Mouse (Mus musculus): Measurements from ENCODE around the gene Il27ra. TPM values are rescaled to one million over a fixed set of nuclear protein-coding genes. Genes with fewer than 3 reads are reported as not detected.

Gene Il27ra
- polyA plus RNA-seq, 1 experiment from 2014 or later = 0.43 TPM

GRCm38 (mm10) chr8:84057827-84058226, 15.4 kb upstream of the Il27ra start:
- Histone ChIP-seq H3K27me3 (ENCODE audit: control insufficient read depth, insufficient read depth, low read length) (no peaks in the 10 kb centered on the region), H3K4me3 (ENCODE audit: low read depth, low read length) (no peak overlapping the region), H3K9me3 (ENCODE audit: control insufficient read depth, low read length) (no peaks in the 10 kb centered on the region), H3K9ac (replicated peaks; ENCODE audit: low read depth, low read length) (no peak overlapping the region), H3K4me2 (ENCODE audit: low read depth, low read length) (no peak overlapping the region), H3K27ac (ENCODE audit: low read depth, low read length) (no peak overlapping the region), H3K4me1 (ENCODE audit: control insufficient read depth, insufficient read depth, low read length) (no peaks in the 10 kb centered on the region), H3K36me3 (ENCODE audit: control insufficient read depth, insufficient read depth, low read length) (no peaks in the 10 kb centered on the region)
- ATAC-seq (ENCODE audit: low read depth) = no peak
- 85% methylated on average over 1 of the region's 1 CpGs for WGBS

DNA sequence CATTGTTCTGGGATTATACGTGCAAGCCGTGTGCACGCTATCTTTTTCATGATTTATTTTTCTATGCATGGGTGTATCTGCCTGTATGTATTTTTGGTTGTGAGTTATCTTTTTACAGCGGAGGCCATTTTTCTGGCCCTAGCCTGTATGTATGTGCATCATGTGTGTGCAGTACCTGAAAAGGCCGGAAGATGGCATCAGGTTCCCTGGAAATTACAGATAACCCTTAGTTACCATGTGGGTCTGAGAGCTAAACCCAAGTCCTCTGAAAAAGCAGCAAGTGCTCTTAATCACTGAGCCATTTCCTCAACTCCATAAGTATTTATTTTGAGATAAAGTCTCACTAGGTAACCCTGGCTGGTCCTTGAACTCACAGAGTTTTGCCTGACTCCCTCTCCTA, 10.8 kb upstream of the Il27ra start:
- no peaks in the 10 kb centered on the region for H3K4me1 ChIP-seq (ENCODE audit: control insufficient read depth, insufficient read depth, low read length)
- H3K36me3 ChIP-seq (ENCODE audit: control insufficient read depth, insufficient read depth, low read length) = no peaks in the 10 kb centered on the region
- no peak overlapping the region for H3K9ac ChIP-seq (replicated peaks; ENCODE audit: low read depth, low read length)
- H3K4me3 ChIP-seq (ENCODE audit: low read depth, low read length) = no peak overlapping the region
- WGBS = 93% methylated on average over 5 of the region's 5 CpGs
- no peak for ATAC-seq (ENCODE audit: low read depth)
- H3K4me2 ChIP-seq (ENCODE audit: low read depth, low read length) = no peak overlapping the region
- H3K9me3 ChIP-seq (ENCODE audit: control insufficient read depth, low read length) = no peaks in the 10 kb centered on the region
- no peaks in the 10 kb centered on the region for H3K27me3 ChIP-seq (ENCODE audit: control insufficient read depth, insufficient read depth, low read length)
- no peak overlapping the region for H3K27ac ChIP-seq (ENCODE audit: low read depth, low read length)

- ATAC-seq (ENCODE audit: low read depth) = no peak
- Histone ChIP-seq H3K27ac (ENCODE audit: low read depth, low read length) (no peak overlapping the region), H3K9ac (replicated peaks; ENCODE audit: low read depth, low read length) (no peak overlapping the region), H3K27me3 (ENCODE audit: control insufficient read depth, insufficient read depth, low read length) (no peaks in the 10 kb centered on the region), H3K4me1 (ENCODE audit: control insufficient read depth, insufficient read depth, low read length) (no peaks in the 10 kb centered on the region), H3K4me2 (ENCODE audit: low read depth, low read length) (no peak overlapping the region), H3K36me3 (ENCODE audit: control insufficient read depth, insufficient read depth, low read length) (no peaks in the 10 kb centered on the region), H3K4me3 (ENCODE audit: low read depth, low read length) (no peak overlapping the region), H3K9me3 (ENCODE audit: control insufficient read depth, low read length) (no peaks in the 10 kb centered on the region)
- WGBS = 82% methylated on average over 3 of the region's 3 CpGs
Measured at GRCm38 (mm10) chr8:84052746-84053145, 10.4 kb upstream of the Il27ra start.

GRCm38 (mm10) chr8:84048171-84048570, 5.8 kb upstream of the Il27ra start:
- WGBS = 69% methylated on average over 5 of the region's 5 CpGs
- Histone ChIP-seq H3K4me2 (ENCODE audit: low read depth, low read length) (no peak overlapping the region), H3K27ac (ENCODE audit: low read depth, low read length) (no peak overlapping the region), H3K36me3 (ENCODE audit: control insufficient read depth, insufficient read depth, low read length) (no peaks in the 10 kb centered on the region), H3K4me3 (ENCODE audit: low read depth, low read length) (no peak overlapping the region), H3K9me3 (ENCODE audit: control insufficient read depth, low read length) (no peaks in the 10 kb centered on the region), H3K4me1 (ENCODE audit: control insufficient read depth, insufficient read depth, low read length) (no peaks in the 10 kb centered on the region), H3K27me3 (ENCODE audit: control insufficient read depth, insufficient read depth, low read length) (peaks cover 16% of the 10 kb centered on the region), H3K9ac (replicated peaks; ENCODE audit: low read depth, low read length) (no peak overlapping the region)
- ATAC-seq (ENCODE audit: low read depth) = no peak

DNA sequence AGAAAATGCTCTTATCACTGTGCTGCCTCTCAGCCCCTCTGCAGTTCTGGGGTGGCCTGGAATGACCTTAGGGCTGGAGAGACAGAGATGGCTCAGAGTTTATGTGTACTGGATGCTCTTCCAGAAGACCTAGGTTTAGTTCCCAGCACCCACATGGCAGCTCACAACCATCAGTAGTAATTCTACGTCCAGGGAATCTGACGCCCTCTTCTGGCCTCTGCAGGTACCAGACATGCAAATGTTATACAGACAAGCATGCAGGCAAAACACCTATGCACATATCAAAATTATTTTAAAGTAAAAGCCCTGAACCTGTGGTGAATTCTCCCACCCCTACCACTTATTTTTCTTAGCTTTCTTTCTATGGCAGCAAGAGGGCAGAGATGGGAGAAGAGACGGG, 4.1 kb upstream of the Il27ra start:
- no peak overlapping the region for H3K4me2 ChIP-seq (ENCODE audit: low read depth, low read length)
- no peak overlapping the region for H3K27ac ChIP-seq (ENCODE audit: low read depth, low read length)
- WGBS = 86% methylated on average over 3 of the region's 3 CpGs
- no peaks in the 10 kb centered on the region for H3K36me3 ChIP-seq (ENCODE audit: control insufficient read depth, insufficient read depth, low read length)
- ATAC-seq (ENCODE audit: low read depth) = no peak
- H3K9me3 ChIP-seq (ENCODE audit: control insufficient read depth, low read length) = no peaks in the 10 kb centered on the region
- no peaks in the 10 kb centered on the region for H3K4me1 ChIP-seq (ENCODE audit: control insufficient read depth, insufficient read depth, low read length)
- peaks cover 26% of the 10 kb centered on the region for H3K27me3 ChIP-seq (ENCODE audit: control insufficient read depth, insufficient read depth, low read length)
- no peak overlapping the region for H3K4me3 ChIP-seq (ENCODE audit: low read depth, low read length)
- no peak overlapping the region for H3K9ac ChIP-seq (replicated peaks; ENCODE audit: low read depth, low read length)

DNA sequence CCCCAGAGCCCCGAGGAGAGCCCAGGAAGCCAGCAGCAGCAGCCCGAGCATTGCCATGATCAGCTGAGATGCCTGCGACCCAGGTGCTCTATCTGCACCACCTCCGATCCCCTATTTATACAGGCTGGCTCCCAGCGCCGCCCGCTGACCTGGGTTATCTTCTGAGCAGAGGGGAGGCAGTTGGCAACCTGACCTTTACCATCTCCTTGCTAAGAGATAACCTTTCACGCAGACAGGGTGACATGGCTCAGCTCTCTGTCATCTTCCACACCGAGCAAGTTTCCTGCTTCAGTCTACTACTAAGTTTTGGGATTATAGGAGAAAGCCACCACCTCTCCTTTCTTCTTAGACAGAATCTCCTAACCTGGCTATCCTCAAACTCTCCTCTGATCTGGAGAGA, 2.5 kb upstream of the Il27ra start, which contains the start of gene Rln3:
Rln3 (minus strand) TSS at position 101 of the 400 bp plus-strand sequence.
- Histone ChIP-seq H3K36me3 (ENCODE audit: control insufficient read depth, insufficient read depth, low read length) (no peaks in the 10 kb centered on the region), H3K27ac (ENCODE audit: low read depth, low read length) (no peak within 1 kb of the TSS), H3K4me1 (ENCODE audit: control insufficient read depth, insufficient read depth, low read length) (no peaks in the 10 kb centered on the region), H3K9me3 (ENCODE audit: control insufficient read depth, low read length) (no peaks in the 10 kb centered on the region), H3K4me2 (ENCODE audit: low read depth, low read length) (no peak within 1 kb of the TSS), H3K4me3 (ENCODE audit: low read depth, low read length) (no peak within 1 kb of the TSS), H3K9ac (replicated peaks; ENCODE audit: low read depth, low read length) (no peak within 1 kb of the TSS), H3K27me3 (ENCODE audit: control insufficient read depth, insufficient read depth, low read length) (peaks cover 28% of the 10 kb centered on the region)
- ATAC-seq (ENCODE audit: low read depth) = no peak
- 6% methylated on average over 9 of the region's 9 CpGs for WGBS

GRCm38 (mm10) chr8:84044103-84044502, 1.7 kb upstream of the Il27ra start:
- Histone ChIP-seq H3K27me3 (ENCODE audit: control insufficient read depth, insufficient read depth, low read length) (peaks cover 28% of the 10 kb centered on the region), H3K4me3 (ENCODE audit: low read depth, low read length) (no peak overlapping the region), H3K27ac (ENCODE audit: low read depth, low read length) (no peak overlapping the region), H3K9ac (replicated peaks; ENCODE audit: low read depth, low read length) (no peak overlapping the region), H3K36me3 (ENCODE audit: control insufficient read depth, insufficient read depth, low read length) (no peaks in the 10 kb centered on the region), H3K9me3 (ENCODE audit: control insufficient read depth, low read length) (no peaks in the 10 kb centered on the region), H3K4me1 (ENCODE audit: control insufficient read depth, insufficient read depth, low read length) (no peaks in the 10 kb centered on the region), H3K4me2 (ENCODE audit: low read depth, low read length) (no peak overlapping the region)
- ATAC-seq (ENCODE audit: low read depth) = no peak
- 8% methylated on average over 7 of the region's 7 CpGs for whole genome bisulfite sequencing

DNA sequence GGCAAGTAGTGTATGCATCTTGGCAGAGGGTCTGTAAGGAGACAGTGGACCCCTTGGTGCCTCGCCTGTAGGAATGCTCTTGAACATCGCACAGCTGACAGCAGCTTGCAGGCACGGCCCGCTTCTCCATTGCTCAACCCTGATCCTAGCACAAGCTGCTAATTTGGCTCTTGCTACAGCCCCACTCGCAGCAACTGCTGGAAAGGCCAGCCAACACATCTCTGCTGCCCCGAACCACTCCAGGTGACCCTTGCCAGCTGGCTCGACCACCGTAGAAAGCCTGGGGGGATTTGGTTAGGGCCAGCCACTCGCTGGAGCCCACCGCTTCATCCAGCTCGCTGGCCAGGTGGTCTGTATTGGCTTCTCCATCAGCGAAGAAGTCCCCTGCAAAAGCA, 556 bp upstream of the Il27ra start:
- H3K9ac ChIP-seq (replicated peaks; ENCODE audit: low read depth, low read length) = no peak overlapping the region
- no peak overlapping the region for H3K4me2 ChIP-seq (ENCODE audit: low read depth, low read length)
- H3K9me3 ChIP-seq (ENCODE audit: control insufficient read depth, low read length) = no peaks in the 10 kb centered on the region
- no peak for ATAC-seq (ENCODE audit: low read depth)
- WGBS = 43% methylated on average over 12 of the region's 12 CpGs
- no peaks in the 10 kb centered on the region for H3K36me3 ChIP-seq (ENCODE audit: control insufficient read depth, insufficient read depth, low read length)
- no peaks in the 10 kb centered on the region for H3K4me1 ChIP-seq (ENCODE audit: control insufficient read depth, insufficient read depth, low read length)
- no peak overlapping the region for H3K4me3 ChIP-seq (ENCODE audit: low read depth, low read length)
- H3K27me3 ChIP-seq (ENCODE audit: control insufficient read depth, insufficient read depth, low read length) = peaks cover 28% of the 10 kb centered on the region
- H3K27ac ChIP-seq (ENCODE audit: low read depth, low read length) = no peak overlapping the region

GRCm38 (mm10) chr8:84039050-84039449, 3.3 kb downstream of the Il27ra start:
- Histone ChIP-seq H3K27ac (ENCODE audit: low read depth, low read length) (no peak overlapping the region), H3K4me2 (ENCODE audit: low read depth, low read length) (no peak overlapping the region), H3K9me3 (ENCODE audit: control insufficient read depth, low read length) (no peaks in the 10 kb centered on the region), H3K4me1 (ENCODE audit: control insufficient read depth, insufficient read depth, low read length) (no peaks in the 10 kb centered on the region), H3K27me3 (ENCODE audit: control insufficient read depth, insufficient read depth, low read length) (peaks cover 16% of the 10 kb centered on the region), H3K4me3 (ENCODE audit: low read depth, low read length) (no peak overlapping the region), H3K9ac (replicated peaks; ENCODE audit: low read depth, low read length) (no peak overlapping the region), H3K36me3 (ENCODE audit: control insufficient read depth, insufficient read depth, low read length) (no peaks in the 10 kb centered on the region)
- peak; percentile 33; the same call in 1 of the 2 replicates for ATAC-seq (ENCODE audit: low read depth)
- WGBS = 11% methylated on average over 5 of the region's 5 CpGs

DNA sequence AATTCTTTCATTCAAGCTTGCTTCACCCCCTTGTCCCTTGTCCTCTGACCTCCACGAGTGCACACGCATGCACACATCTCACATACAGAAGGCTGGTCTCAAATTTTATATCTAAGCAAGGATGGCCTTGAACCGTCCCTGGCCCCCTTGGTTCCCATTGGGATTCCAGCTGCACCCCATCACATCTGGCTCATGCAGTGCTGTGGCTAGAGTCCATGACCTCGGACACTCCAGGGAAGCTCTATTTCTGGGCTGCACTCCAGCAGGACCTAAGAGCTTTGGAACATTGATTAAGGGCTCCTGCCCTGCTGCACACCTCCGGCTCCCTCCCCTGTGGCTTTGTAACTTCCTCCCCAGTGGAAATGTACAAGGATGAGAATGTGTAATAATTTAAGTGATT, 4.4 kb downstream of the Il27ra start:
- H3K36me3 ChIP-seq (ENCODE audit: control insufficient read depth, insufficient read depth, low read length) = no peaks in the 10 kb centered on the region
- no peaks in the 10 kb centered on the region for H3K9me3 ChIP-seq (ENCODE audit: control insufficient read depth, low read length)
- H3K4me2 ChIP-seq (ENCODE audit: low read depth, low read length) = no peak overlapping the region
- no peaks in the 10 kb centered on the region for H3K4me1 ChIP-seq (ENCODE audit: control insufficient read depth, insufficient read depth, low read length)
- H3K27ac ChIP-seq (ENCODE audit: low read depth, low read length) = no peak overlapping the region
- H3K4me3 ChIP-seq (ENCODE audit: low read depth, low read length) = no peak overlapping the region
- 78% methylated on average over 5 of the region's 5 CpGs for WGBS
- peaks cover 11% of the 10 kb centered on the region for H3K27me3 ChIP-seq (ENCODE audit: control insufficient read depth, insufficient read depth, low read length)
- no peak for ATAC-seq (ENCODE audit: low read depth)
- H3K9ac ChIP-seq (replicated peaks; ENCODE audit: low read depth, low read length) = no peak overlapping the region
